Mouse (Mus musculus) CH12.LX (cell line): ENCODE results near the gene Tef. TPM values are rescaled to one million over a fixed set of nuclear protein-coding genes. Genes with fewer than 3 reads are reported as not detected.
A peak's percentile ranks its signal among the peaks of the same experiment; 100 is the strongest.

Experiments used
- DNase-seq: peaks from one replicate; pipeline ENCODE4 v3.0.0-alpha.2; 2013; ENCODE audit errors: extremely low read depth
- H3K27ac ChIP-seq: 2 replicates; pipeline ENCODE4 v1.5.1; 2012; ENCODE audit warnings: low read depth, mild to moderate bottlenecking, control low read depth, moderate library complexity; ENCODE audit not compliant: insufficient read depth
- H3K27me3 ChIP-seq: replicated peaks from 2 replicates; pipeline ENCODE3; 2012; ENCODE audit warnings: inconsistent platforms
- H3K36me3 ChIP-seq, 2 experiments: replicated peaks in 1 of 2; 2 replicates each; pipeline versions ENCODE3 to v1.6.1; 2012; ENCODE audit warnings: inconsistent platforms in 1 of 2, low read length in 1 of 2, mild to moderate bottlenecking in 1 of 2, mixed read lengths in 1 of 2, moderate library complexity in 1 of 2; ENCODE audit not compliant: control insufficient read depth in 1 of 2, insufficient read depth in 1 of 2
- H3K4me1 ChIP-seq, 2 experiments: 2 replicates each; pipeline ENCODE4 v1.6.1; 2012; ENCODE audit warnings: inconsistent platforms in 1 of 2, moderate library complexity in 1 of 2; ENCODE audit not compliant: insufficient read depth in 2 of 2, control insufficient read depth in 1 of 2
- H3K4me2 ChIP-seq: 2 replicates; pipeline ENCODE4 v1.6.1; 2012; ENCODE audit warnings: low read depth, mild to moderate bottlenecking, control low read depth; ENCODE audit not compliant: poor library complexity, insufficient read depth, severe bottlenecking
- H3K4me3 ChIP-seq, 3 experiments: fragments of 150-350 bp in 1 of 3; sonication (generic) in 1 of 3; replicated peaks in 1 of 3; 2 replicates each; pipeline versions ENCODE3 to v1.5.1; 2011 to 2012; ENCODE audit warnings: low read depth in 2 of 3, low read length in 2 of 3, mild to moderate bottlenecking in 2 of 3, moderate library complexity in 2 of 3, control low read depth in 1 of 3, improper control_type of control experiment in 1 of 3, inconsistent platforms in 1 of 3, mixed read lengths in 1 of 3; ENCODE audit not compliant: poor library complexity in 1 of 3
- H3K79me2 ChIP-seq: replicated peaks from 2 replicates; pipeline ENCODE4 v1.6.1; 2012; ENCODE audit warnings: mild to moderate bottlenecking, moderate library complexity; ENCODE audit not compliant: control insufficient read depth, poor library complexity, insufficient read depth, severe bottlenecking; ENCODE audit errors: extremely low read depth
- H3K9ac ChIP-seq: 2 replicates; pipeline ENCODE4 v1.6.1; 2012; ENCODE audit warnings: low read depth, mild to moderate bottlenecking, control low read depth, moderate library complexity; ENCODE audit not compliant: insufficient read depth
- H3K9me3 ChIP-seq: replicated peaks from 2 replicates; pipeline ENCODE3; 2012; ENCODE audit warnings: low read length, inconsistent platforms, mixed read lengths
- BHLHE40 ChIP-seq: IDR thresholded peaks from 2 replicates; pipeline ENCODE4 v1.6.1; 2011; ENCODE audit warnings: mild to moderate bottlenecking, low read depth, low read length, improper control_type of control experiment
- CHD2 ChIP-seq: IDR thresholded peaks from 2 replicates; pipeline ENCODE4 v1.6.1; 2011; ENCODE audit warnings: low read length, improper control_type of control experiment
- CTCF ChIP-seq, 2 experiments: IDR thresholded peaks in 1 of 2; conservative IDR thresholded peaks in 1 of 2; 2 replicates each; pipeline ENCODE4 v1.5.1; 2011 to 2012; ENCODE audit warnings: low read depth in 2 of 2, low read length in 2 of 2, improper control_type of control experiment in 1 of 2, inconsistent platforms in 1 of 2, mild to moderate bottlenecking in 1 of 2, moderate library complexity in 1 of 2
- ELF1 ChIP-seq: IDR thresholded peaks from 2 replicates; pipeline ENCODE4 v1.6.1; 2014; ENCODE audit warnings: low read depth, mild to moderate bottlenecking, inconsistent platforms, low read length, improper control_type of control experiment
- EP300 ChIP-seq: IDR thresholded peaks from 2 replicates; pipeline ENCODE4 v1.6.1; 2011; ENCODE audit warnings: low read length, improper control_type of control experiment
- ETS1 ChIP-seq: conservative IDR thresholded peaks from 2 replicates; pipeline ENCODE4 v1.6.1; 2012; ENCODE audit warnings: low read depth, mild to moderate bottlenecking, inconsistent platforms, low read length, improper control_type of control experiment, moderate library complexity
- GABPA ChIP-seq: IDR thresholded peaks from 2 replicates; pipeline ENCODE4 v1.6.1; 2012; ENCODE audit warnings: low read depth, low read length, improper control_type of control experiment, inconsistent platforms; ENCODE audit not compliant: insufficient replicate concordance
- HCFC1 ChIP-seq: IDR thresholded peaks from 2 replicates; pipeline ENCODE4 v1.6.1; 2012; ENCODE audit warnings: low read depth, mild to moderate bottlenecking, inconsistent platforms, low read length, improper control_type of control experiment
- JUND ChIP-seq: conservative IDR thresholded peaks from 2 replicates; pipeline ENCODE4 v1.6.1; 2011; ENCODE audit warnings: low read depth, low read length, improper control_type of control experiment
- KAT2A ChIP-seq: IDR thresholded peaks from 2 replicates; pipeline ENCODE4 v1.6.1; 2012; ENCODE audit warnings: low read length, improper control_type of control experiment, inconsistent platforms; ENCODE audit not compliant: insufficient replicate concordance
- MAFK ChIP-seq: IDR thresholded peaks from 2 replicates; pipeline ENCODE4 v1.6.1; 2011; ENCODE audit warnings: low read length, improper control_type of control experiment; ENCODE audit not compliant: insufficient replicate concordance
- MAX ChIP-seq: IDR thresholded peaks from 2 replicates; pipeline ENCODE4 v1.6.1; 2011; ENCODE audit warnings: low read length, improper control_type of control experiment
- MAZ ChIP-seq: IDR thresholded peaks from 2 replicates; pipeline ENCODE4 v1.6.1; 2012; ENCODE audit warnings: low read depth, mild to moderate bottlenecking, inconsistent platforms, low read length, improper control_type of control experiment, moderate library complexity
- MEF2A ChIP-seq: IDR thresholded peaks from 2 replicates; pipeline ENCODE4 v1.6.1; 2014; ENCODE audit warnings: low read depth, mild to moderate bottlenecking, inconsistent platforms, low read length, improper control_type of control experiment, borderline replicate concordance
- MXI1 ChIP-seq: IDR thresholded peaks from 2 replicates; pipeline ENCODE4 v1.6.1; 2011; ENCODE audit warnings: mild to moderate bottlenecking, low read depth, low read length, improper control_type of control experiment
- MYC ChIP-seq: IDR thresholded peaks from 2 replicates; pipeline ENCODE4 v1.6.1; 2011; ENCODE audit warnings: low read depth, mild to moderate bottlenecking, improper control_type of control experiment, low read length
- NELFE ChIP-seq: IDR thresholded peaks from 2 replicates; pipeline ENCODE4 v1.6.1; 2011; ENCODE audit warnings: low read depth, low read length, improper control_type of control experiment
- PAX5 ChIP-seq: IDR thresholded peaks from 2 replicates; pipeline ENCODE4 v1.6.1; 2012; ENCODE audit warnings: low read length, inconsistent platforms, mixed read lengths
- POLR2A ChIP-seq: IDR thresholded peaks from 2 replicates; pipeline ENCODE4 v1.6.1; 2011; ENCODE audit warnings: low read depth, mild to moderate bottlenecking, improper control_type of control experiment, low read length
- RAD21 ChIP-seq: IDR thresholded peaks from 2 replicates; pipeline ENCODE4 v1.6.1; 2011; ENCODE audit warnings: low read depth, mild to moderate bottlenecking, low read length, improper control_type of control experiment, moderate library complexity
- SIN3A ChIP-seq: IDR thresholded peaks from 2 replicates; pipeline ENCODE4 v1.6.1; 2012; ENCODE audit warnings: low read length, improper control_type of control experiment, inconsistent platforms
- USF1 ChIP-seq: IDR thresholded peaks from 2 replicates; pipeline ENCODE4 v1.6.1; 2014; ENCODE audit warnings: low read depth, mild to moderate bottlenecking, inconsistent platforms, low read length, improper control_type of control experiment
- ZMIZ1 ChIP-seq: IDR thresholded peaks from 2 replicates; pipeline ENCODE4 v1.6.1; 2012; ENCODE audit warnings: low read depth, mild to moderate bottlenecking, inconsistent platforms, low read length, improper control_type of control experiment
- dilution Hi-C: fragments of 300-500 bp; cut with MboI; formaldehyde crosslinking; loops from 2 replicates; pipeline ENCODE4 v1.14.3; 2020; ENCODE audit warnings: low sequenced_read_pairs; ENCODE audit not compliant: extremely low pct_unique_long_range_greater_than_20kb, extremely low pct_ligation_motif_present
- in situ Hi-C: fragments of 300-500 bp; cut with MboI; formaldehyde crosslinking; loops from 3 replicates; pipeline ENCODE4 v1.14.3; 2019; ENCODE audit warnings: low sequenced_read_pairs, low pct_ligation_motif_present, low pct_unique_long_range_greater_than_20kb, mixed read lengths
- polyA plus RNA-seq: library from polyadenylated mRNA; unstranded; fragments of >175 nt; gene quantifications from 2 replicates; pipeline ENCODE4 v1.2.1, GENCODE M21; 2012; ENCODE audit warnings: low read depth; ENCODE audit not compliant: insufficient read length
- total RNA-seq, 2 experiments: library from RNA; depleted of rRNA; stranded (reverse); fragments of 300-350 nt in 1 of 2; fragments of >200 nt in 1 of 2; gene quantifications; 2 replicates each; pipeline ENCODE4 v1.2.3; 2012 to 2014

Tef gene
- total and polyA plus RNA-seq, 3 experiments = 14.7 to 17.2 (median 14.9) TPM

DNA sequence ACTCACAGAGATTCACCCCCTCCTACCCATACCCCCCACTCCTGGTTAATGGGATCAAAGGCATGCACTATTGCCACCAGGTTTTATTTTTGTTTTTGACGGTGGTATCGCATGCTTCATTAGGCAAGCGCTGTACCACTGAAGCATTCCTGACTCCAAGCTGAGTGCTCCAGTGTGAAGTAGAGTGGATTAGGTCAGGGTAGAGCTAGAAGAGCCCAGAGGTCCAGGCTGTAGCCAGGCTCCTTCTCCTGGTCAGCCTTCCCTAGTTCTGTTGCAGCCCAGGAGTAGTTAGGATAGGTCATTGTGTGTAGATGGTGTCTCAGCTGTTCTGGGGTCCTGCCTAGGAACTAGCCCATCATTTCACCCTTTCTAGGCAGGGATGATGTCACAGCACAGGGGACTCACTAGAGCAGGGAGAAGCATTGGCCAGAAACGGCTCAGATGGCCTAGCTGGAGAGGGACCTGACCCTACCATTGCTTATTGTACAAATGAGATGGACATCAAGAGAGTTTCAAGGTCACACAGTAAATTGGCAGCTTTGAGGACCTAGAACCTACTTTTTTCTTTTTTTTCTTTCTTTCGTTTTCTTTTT lies 42.9 kb downstream of the Tef start:
- dilution Hi-C loops = no loop called here
- Histone ChIP-seq H3K4me1 (peaks cover 8 to 39% of the 10 kb centered on the region in 2 experiments), H3K27ac (no peak overlapping the region), H3K9ac (no peak overlapping the region), H3K4me2 (no peak overlapping the region), H3K9me3 (no peaks in the 10 kb centered on the region), H3K79me2 (peaks cover 5% of the 10 kb centered on the region), H3K4me3 (no peak overlapping the region), H3K36me3 (peaks cover 19 to 36% of the 10 kb centered on the region in 2 experiments), H3K27me3 (no peaks in the 10 kb centered on the region)
- no peak for TF ChIP-seq ELF1
- TF ChIP-seq MAFK = no peak
- TF ChIP-seq ETS1 = no peak
- no peak for TF ChIP-seq EP300
- no peak for TF ChIP-seq KAT2A
- no peak for TF ChIP-seq CTCF (conservative IDR thresholded peaks at IDR 0.05 in 1 of 2, IDR thresholded peaks at IDR 0.05 in 1 of 2; ENCODE audit: low read depth in 2 of 2, low read length in 2 of 2)
- no peak for TF ChIP-seq ZMIZ1
- TF ChIP-seq RAD21 = no peak
- TF ChIP-seq POLR2A = no peak
- no peak for TF ChIP-seq MAX
- no peak for TF ChIP-seq USF1
- no peak for TF ChIP-seq NELFE
- TF ChIP-seq MEF2A = no peak
- TF ChIP-seq BHLHE40 = no peak
- TF ChIP-seq PAX5 = no peak
- in situ Hi-C loops = no loop called here
- DNase-seq = no peak

DNA sequence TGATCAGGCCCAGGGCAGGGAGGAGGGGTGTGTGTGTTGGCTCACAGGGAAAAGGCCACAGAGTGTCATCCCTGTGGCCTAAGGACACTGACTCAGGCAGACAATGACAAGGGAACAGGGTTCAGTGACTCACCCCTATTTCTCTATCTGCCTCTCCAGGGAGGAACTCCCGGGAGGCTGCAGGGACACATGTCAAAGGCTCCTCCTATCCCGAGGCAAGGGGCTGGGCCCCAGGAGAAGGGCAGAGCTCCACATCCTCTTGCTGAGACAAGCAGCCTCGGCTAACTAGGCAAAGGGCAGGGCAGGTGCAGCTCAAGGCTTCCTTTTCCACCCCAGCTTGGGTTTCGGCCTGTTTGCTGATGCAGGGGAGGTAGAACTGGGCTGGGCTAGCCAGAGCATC lies 43.5 kb downstream of the Tef start:
- Histone ChIP-seq H3K9ac (no peak overlapping the region), H3K9me3 (no peaks in the 10 kb centered on the region), H3K27me3 (no peaks in the 10 kb centered on the region), H3K4me1 (peaks cover 8 to 39% of the 10 kb centered on the region in 2 experiments), H3K27ac (no peak overlapping the region), H3K36me3 (peaks cover 23 to 42% of the 10 kb centered on the region in 2 experiments), H3K4me3 (no peak overlapping the region), H3K79me2 (peaks cover 5% of the 10 kb centered on the region), H3K4me2 (no peak overlapping the region)
- peak; percentile 66 for DNase-seq
- TF ChIP-seq NELFE = no peak
- no peak for TF ChIP-seq GABPA
- no peak for TF ChIP-seq MYC
- no peak for TF ChIP-seq HCFC1
- TF ChIP-seq MAX = no peak
- TF ChIP-seq CHD2 = no peak
- no peak for TF ChIP-seq JUND
- no peak for TF ChIP-seq EP300
- TF ChIP-seq SIN3A = no peak
- no peak for TF ChIP-seq ETS1
- TF ChIP-seq MXI1 = no peak
- no peak for TF ChIP-seq MAZ
- TF ChIP-seq RAD21 = no peak
- in situ Hi-C loops (no loop called here), dilution Hi-C loops (no loop called here)
